Mouse (Mus musculus): ENCODE results near the gene Hoxa3. TPM values are rescaled to one million over a fixed set of nuclear protein-coding genes. Genes with fewer than 3 reads are reported as not detected.
A peak's percentile ranks its signal among the peaks of the same experiment; 100 is the strongest.

Gene Hoxa3
- polyA plus RNA-seq, 1 experiment from 2014 or later = 0.52 TPM

DNA sequence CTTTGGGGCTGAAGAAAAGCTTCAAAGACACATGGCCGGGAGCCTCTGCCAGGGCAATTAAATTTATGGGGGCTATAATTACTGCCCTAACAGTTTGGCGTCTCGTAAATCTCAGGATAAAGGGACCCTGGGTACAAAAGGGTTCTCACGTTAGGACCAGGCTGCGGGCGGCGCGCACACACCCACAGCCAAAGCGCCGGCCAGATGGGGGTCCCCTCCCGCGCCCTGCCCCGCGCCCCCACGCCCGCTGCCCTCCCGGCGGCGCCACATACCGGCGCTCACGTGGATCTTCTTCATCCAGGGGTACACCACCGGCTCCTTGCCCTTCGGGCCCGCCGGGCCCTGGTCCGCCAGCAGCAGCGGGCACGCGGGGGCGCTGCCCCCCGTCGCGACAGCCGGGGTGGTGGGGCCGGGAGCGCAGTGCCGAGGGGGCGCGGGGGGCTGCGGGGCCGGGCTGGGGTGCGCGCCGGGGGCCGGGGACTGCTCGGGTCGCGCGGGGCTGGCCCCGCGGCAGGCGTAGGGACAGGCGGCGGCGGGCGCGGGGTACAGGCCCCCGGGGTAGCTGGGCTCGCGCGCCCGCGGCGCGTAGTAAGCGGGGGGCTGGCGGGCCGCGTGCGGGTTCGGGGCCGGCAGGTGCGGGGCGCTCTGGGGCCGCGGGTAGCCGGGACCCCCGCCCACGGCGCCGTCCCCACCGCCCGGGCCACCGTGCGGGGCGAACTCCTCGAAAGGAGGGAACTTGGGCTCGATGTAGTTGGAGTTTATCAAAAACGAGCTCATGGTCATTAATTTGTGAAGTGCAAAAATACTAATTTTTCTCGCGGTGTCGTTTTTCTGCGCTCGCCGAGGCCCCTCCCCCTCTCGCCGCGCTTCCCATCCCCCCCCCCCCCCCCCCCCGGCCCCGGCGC lies 22.0 kb downstream of the Hoxa3 start, which contains the start of gene Hoxa4:
Hoxa4 (minus strand) TSS at position 848 of the 905 bp plus-strand sequence.
- ATAC-seq (ENCODE audit: insufficient number of reproducible peaks, insufficient read depth, low FRiP score, low TSS enrichment, low read depth) = no peak
- peaks cover 100% of the 10 kb centered on the region for H3K27me3 ChIP-seq
- no peak within 1 kb of the TSS for H3K9ac ChIP-seq

DNA sequence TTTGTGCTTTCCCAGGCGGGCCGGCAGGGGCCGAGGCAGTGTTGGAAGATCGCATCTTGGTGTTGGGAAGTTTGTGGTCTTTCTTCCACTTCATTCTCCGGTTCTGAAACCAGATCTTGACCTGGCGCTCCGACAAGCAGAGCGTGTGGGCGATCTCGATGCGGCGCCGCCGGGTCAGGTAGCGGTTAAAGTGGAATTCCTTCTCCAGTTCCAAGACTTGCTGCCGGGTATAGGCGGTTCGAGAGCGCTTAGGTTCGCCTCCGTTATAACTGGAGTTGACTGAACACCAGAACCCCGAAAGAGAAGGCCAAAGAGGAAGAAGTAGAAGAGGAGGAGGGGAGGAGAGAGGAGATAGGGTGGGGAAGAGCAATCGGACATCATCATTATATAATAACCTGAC lies 22.7 kb downstream of the Hoxa3 start:
- peaks cover 100% of the 10 kb centered on the region for H3K27me3 ChIP-seq
- no peaks in the 10 kb centered on the region for H3K9me3 ChIP-seq
- H3K4me2 ChIP-seq = no peak overlapping the region
- 2% methylated on average over 23 of the region's 23 CpGs for WGBS
- no peak for ATAC-seq (ENCODE audit: insufficient number of reproducible peaks, insufficient read depth, low FRiP score, low TSS enrichment, low read depth)
- H3K9ac ChIP-seq = no peak overlapping the region
- no peak overlapping the region for H3K4me3 ChIP-seq
- peaks cover 11% of the 10 kb centered on the region; the same call in 1 of the 2 replicates for H3K4me1 ChIP-seq
- no peaks in the 10 kb centered on the region for H3K36me3 ChIP-seq
- H3K27ac ChIP-seq = no peak overlapping the region

More for the DNA sequence above, 22.0 kb downstream of the Hoxa3 start, which contains the start of gene Hoxa4:
- Histone ChIP-seq H3K4me3 (peak within 1 kb of the TSS; percentile 47), H3K9me3 (no peaks in the 10 kb centered on the region), H3K27ac (no peak within 1 kb of the TSS), H3K4me2 (peak within 1 kb of the TSS; percentile 76), H3K4me1 (peaks cover 11% of the 10 kb centered on the region; the same call in 1 of the 2 replicates), H3K36me3 (no peaks in the 10 kb centered on the region)
- 2% methylated on average over 90 of the region's 102 CpGs for WGBS

DNA sequence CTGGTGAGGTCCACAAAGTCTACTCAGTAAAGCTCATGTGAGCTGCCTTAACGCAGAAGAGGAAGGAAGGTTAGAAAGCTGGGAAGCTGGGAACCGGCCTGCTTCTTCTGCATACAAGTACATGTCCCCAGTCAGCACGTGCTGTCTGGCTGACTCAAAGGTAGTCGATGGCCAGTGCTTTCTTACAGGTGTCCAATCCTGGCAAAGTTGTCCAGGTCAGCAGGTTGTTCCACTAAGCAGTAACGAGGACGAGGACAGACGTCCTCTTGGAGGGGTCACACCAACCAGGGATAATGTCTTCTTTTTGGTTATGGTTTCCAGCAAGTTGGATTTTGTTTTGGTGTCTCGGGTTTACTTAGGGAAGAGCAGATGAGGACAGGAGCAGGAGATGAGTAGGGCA lies 23.2 kb downstream of the Hoxa3 start:
- no peak for ATAC-seq (ENCODE audit: insufficient number of reproducible peaks, insufficient read depth, low FRiP score, low TSS enrichment, low read depth)
- Histone ChIP-seq H3K36me3 (no peaks in the 10 kb centered on the region), H3K4me3 (no peak overlapping the region), H3K4me1 (peaks cover 11% of the 10 kb centered on the region; the same call in 1 of the 2 replicates), H3K9me3 (no peaks in the 10 kb centered on the region), H3K9ac (no peak overlapping the region), H3K27ac (no peak overlapping the region), H3K4me2 (no peak overlapping the region), H3K27me3 (peaks cover 100% of the 10 kb centered on the region)
- WGBS = 5% methylated on average over 8 of the region's 8 CpGs

DNA sequence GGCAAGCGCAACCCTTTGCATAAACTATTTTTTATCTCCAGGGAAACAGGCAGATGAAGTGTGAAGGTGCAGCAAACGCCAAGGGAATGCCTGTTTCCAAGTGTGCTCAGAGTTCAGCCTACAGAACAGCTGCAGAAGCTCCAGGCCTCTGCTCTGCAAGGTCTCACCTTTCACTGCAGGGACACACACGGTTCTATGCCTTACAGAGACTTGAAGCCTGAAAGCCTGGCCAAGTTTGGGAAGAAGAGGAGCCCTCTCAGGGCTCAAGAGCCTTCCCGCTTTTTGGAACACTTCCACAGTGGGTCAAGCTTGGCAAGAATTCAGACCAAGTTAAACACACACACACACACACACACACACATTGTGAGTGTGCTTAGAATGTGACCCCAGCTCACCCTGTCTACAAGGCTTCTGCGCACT lies 24.0 kb downstream of the Hoxa3 start:
- Histone ChIP-seq H3K27ac (no peak overlapping the region), H3K36me3 (no peaks in the 10 kb centered on the region), H3K9ac (no peak overlapping the region), H3K4me3 (no peak overlapping the region), H3K4me1 (peaks cover 11% of the 10 kb centered on the region; the same call in 1 of the 2 replicates), H3K9me3 (no peaks in the 10 kb centered on the region), H3K4me2 (no peak overlapping the region), H3K27me3 (peaks cover 100% of the 10 kb centered on the region)
- WGBS = 8% methylated on average over 5 of the region's 5 CpGs
- ATAC-seq (ENCODE audit: insufficient number of reproducible peaks, insufficient read depth, low FRiP score, low TSS enrichment, low read depth) = no peak

DNA sequence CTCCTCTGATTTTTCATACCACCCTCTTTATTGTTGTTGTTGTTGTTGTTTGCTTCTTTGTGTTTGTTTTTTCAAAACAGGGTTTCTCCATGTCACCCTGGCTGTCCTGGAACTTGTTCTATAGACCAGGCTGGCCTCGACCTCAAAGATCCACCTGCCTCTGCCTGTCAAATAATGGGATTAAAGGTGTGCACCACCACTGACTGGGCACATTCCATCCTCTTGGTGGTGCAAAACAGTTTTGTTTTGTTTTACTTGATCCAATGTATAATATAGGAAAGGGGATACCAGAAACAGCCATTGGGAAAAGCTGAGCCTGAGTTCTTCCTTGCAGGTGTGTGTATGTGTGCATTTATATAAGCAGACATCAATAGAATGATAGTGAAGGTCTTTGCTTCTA lies 26.6 kb downstream of the Hoxa3 start:
- no peak for ATAC-seq (ENCODE audit: insufficient number of reproducible peaks, insufficient read depth, low FRiP score, low TSS enrichment, low read depth)
- WGBS = 12% methylated on average over 1 of the region's 1 CpGs
- Histone ChIP-seq H3K27me3 (peaks cover 100% of the 10 kb centered on the region), H3K4me3 (no peak overlapping the region), H3K27ac (no peak overlapping the region), H3K36me3 (no peaks in the 10 kb centered on the region), H3K4me2 (no peak overlapping the region), H3K4me1 (peaks cover 6% of the 10 kb centered on the region; the same call in 1 of the 2 replicates), H3K9ac (no peak overlapping the region), H3K9me3 (no peaks in the 10 kb centered on the region)

DNA sequence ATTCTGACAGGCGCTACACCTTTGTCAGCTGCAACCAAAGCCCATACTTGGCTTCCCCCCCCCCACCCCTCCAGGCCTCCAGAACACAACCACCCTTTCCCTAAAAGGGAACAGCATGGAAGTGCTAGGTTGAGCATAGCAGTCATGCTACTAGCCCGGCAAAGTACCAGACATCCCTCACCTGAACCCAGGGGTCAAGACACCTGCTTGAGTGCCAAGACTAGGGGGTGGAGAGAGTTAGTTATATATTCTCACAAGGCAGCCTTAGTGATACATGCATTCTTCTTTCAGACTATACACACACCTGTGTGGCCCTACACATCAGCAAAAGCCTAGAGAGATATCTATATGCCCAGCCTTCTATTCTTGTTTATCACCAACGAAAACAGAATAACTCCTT lies 27.3 kb downstream of the Hoxa3 start:
- ATAC-seq (ENCODE audit: insufficient number of reproducible peaks, insufficient read depth, low FRiP score, low TSS enrichment, low read depth) = no peak
- Histone ChIP-seq H3K27ac (no peak overlapping the region), H3K9ac (no peak overlapping the region), H3K36me3 (no peaks in the 10 kb centered on the region), H3K4me2 (no peak overlapping the region), H3K9me3 (no peaks in the 10 kb centered on the region), H3K4me1 (no peaks in the 10 kb centered on the region; the same call in 1 of the 2 replicates), H3K27me3 (peaks cover 100% of the 10 kb centered on the region), H3K4me3 (no peak overlapping the region)
- WGBS = 10% methylated on average over 3 of the region's 3 CpGs

DNA sequence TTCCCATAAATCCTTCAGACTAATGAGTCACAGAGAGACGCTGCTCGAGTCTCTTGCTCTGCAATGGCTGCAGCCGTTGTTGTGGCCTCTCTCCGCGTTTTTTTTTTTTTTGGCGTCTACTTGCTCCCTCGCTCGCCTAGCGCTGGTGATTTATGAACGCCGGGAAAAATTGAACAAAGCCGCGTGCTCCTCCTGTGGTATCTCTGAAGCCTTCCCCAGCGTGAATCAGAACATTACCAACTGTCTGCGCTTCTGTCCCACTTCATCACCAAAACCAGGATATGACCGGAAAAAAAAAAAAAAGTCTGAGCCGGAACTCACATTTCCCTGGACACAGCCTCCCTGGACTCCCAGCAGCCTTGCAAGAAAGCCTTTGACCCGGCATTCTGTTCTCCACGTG lies 27.9 kb downstream of the Hoxa3 start:
- WGBS = 1% methylated on average over 19 of the region's 19 CpGs
- H3K36me3 ChIP-seq = no peaks in the 10 kb centered on the region

DNA sequence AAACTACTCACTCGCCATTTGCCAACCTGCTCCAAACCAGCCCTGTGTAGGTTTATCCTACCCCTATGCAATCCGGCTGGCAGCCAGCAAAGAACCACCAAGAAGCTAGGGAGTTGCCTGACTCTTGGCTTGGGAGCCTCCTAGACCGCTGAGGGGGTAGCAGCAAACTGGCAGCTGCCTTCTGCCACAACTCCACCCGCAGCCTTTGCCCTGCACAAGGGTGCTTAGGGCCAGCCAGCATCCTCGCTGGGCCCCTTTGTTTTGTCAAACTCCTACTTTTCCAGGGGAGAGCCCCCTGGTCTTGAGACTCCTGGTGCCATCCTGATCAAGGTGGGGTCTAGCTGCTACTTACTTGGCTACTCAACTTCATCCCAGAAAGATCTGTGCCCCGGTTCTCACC lies 28.5 kb downstream of the Hoxa3 start:
- Histone ChIP-seq H3K27ac (no peak overlapping the region), H3K9me3 (no peaks in the 10 kb centered on the region), H3K36me3 (no peaks in the 10 kb centered on the region), H3K4me2 (no peak overlapping the region), H3K4me1 (no peaks in the 10 kb centered on the region), H3K4me3 (no peak overlapping the region), H3K27me3 (peaks cover 100% of the 10 kb centered on the region), H3K9ac (no peak overlapping the region)
- ATAC-seq (ENCODE audit: insufficient number of reproducible peaks, insufficient read depth, low FRiP score, low TSS enrichment, low read depth) = no peak
- 3% methylated on average over 6 of the region's 6 CpGs for WGBS

More for the DNA sequence above, 27.9 kb downstream of the Hoxa3 start:
- Histone ChIP-seq H3K4me2 (no peak overlapping the region), H3K4me3 (no peak overlapping the region), H3K4me1 (no peaks in the 10 kb centered on the region), H3K9me3 (no peaks in the 10 kb centered on the region), H3K27me3 (peaks cover 100% of the 10 kb centered on the region), H3K27ac (no peak overlapping the region), H3K9ac (no peak overlapping the region)
- no peak for ATAC-seq (ENCODE audit: insufficient number of reproducible peaks, insufficient read depth, low FRiP score, low TSS enrichment, low read depth)

DNA sequence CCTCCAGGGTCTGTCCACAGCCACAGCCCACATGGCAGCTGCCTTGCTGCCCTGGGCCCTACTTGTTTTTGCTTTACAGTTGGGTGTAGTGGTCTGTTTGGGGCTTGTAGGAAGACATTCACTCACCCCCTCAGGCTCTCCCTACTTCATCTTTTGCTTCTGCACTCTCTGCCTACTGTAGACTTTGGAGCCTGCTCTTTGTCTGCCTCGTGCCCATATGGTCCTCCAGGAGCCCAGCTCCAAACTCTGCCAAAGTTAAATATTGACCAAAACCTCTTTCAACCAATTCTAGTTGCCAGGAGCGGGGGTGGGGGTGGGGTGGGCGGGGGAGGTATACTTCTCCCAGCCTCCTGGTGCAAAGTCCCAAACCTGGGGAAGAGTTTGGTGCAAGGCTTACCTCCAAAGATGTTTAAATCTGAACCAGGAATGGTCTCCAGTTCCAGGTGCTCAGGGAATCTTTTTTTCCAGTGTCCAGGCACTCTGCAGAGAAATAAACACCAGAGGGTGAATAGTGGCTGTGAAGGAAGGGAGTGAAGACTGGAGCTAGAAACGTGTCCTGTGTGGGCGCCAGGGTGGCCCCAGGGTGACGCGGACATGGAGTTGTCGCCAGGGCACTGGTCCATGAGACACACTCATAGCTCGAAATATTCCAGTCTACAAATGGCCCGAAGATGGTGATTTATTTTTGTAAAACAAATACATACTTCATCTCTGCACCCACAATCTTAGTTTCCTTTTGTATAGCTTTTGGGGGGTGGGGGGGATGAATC lies 29.6 kb downstream of the Hoxa3 start:
- no peaks in the 10 kb centered on the region for H3K9me3 ChIP-seq
- 10% methylated on average over 10 of the region's 10 CpGs for WGBS
- ATAC-seq (ENCODE audit: insufficient number of reproducible peaks, insufficient read depth, low FRiP score, low TSS enrichment, low read depth) = no peak
- no peaks in the 10 kb centered on the region for H3K36me3 ChIP-seq
- no peak overlapping the region for H3K4me3 ChIP-seq
- no peak overlapping the region for H3K27ac ChIP-seq
- H3K9ac ChIP-seq = no peak overlapping the region
- no peak overlapping the region for H3K4me2 ChIP-seq
- H3K27me3 ChIP-seq = peaks cover 100% of the 10 kb centered on the region
- H3K4me1 ChIP-seq = no peaks in the 10 kb centered on the region

DNA sequence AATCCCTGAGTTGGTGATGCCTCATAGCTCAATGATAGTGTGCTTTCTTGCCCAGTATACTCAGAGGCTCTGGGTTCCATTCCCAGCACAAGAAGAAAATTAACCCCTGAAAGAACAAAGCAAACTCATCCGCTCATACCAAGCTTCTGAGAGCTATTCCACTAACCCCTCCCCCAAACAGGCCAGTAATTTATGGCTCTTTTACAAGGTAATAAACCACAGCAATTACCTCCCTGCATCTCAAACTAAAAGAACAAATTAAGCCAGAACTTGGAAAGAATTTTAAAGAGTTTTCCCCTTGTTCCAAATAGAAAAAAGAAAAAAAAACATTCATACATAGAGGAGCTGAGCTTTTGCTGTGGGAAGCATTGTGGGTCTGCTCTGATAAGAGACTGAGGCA lies 30.3 kb downstream of the Hoxa3 start:
- no peaks in the 10 kb centered on the region for H3K4me1 ChIP-seq
- ATAC-seq (ENCODE audit: insufficient number of reproducible peaks, insufficient read depth, low FRiP score, low TSS enrichment, low read depth) = no peak
- no peaks in the 10 kb centered on the region for H3K9me3 ChIP-seq
- 5% methylated on average over 1 of the region's 1 CpGs for WGBS
- H3K4me2 ChIP-seq = no peak overlapping the region
- H3K4me3 ChIP-seq = no peak overlapping the region
- H3K27ac ChIP-seq = no peak overlapping the region
- H3K36me3 ChIP-seq = no peaks in the 10 kb centered on the region
- peaks cover 100% of the 10 kb centered on the region for H3K27me3 ChIP-seq
- no peak overlapping the region for H3K9ac ChIP-seq

DNA sequence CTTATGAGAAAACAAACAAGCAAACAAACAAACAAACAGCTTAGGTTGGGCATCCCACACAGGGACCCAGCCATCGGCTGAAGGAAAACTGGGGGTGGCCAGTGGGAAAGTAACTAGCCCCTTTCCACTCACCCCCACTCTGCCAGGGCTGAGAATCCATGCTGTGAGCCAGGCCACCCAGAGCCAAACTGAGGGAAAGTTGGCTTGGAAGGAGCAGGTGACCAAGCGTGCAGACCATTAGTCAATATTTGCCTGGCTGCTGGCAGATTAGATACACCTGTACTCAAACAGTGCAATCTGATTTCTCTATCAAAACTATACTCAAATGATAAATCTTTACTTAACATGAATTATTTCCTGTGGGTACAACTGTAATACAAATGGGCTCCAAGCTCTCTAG lies 31.1 kb downstream of the Hoxa3 start:
- H3K4me2 ChIP-seq = no peak overlapping the region
- H3K9me3 ChIP-seq = no peaks in the 10 kb centered on the region
- no peak overlapping the region for H3K9ac ChIP-seq
- H3K27me3 ChIP-seq = peaks cover 100% of the 10 kb centered on the region
- H3K4me3 ChIP-seq = no peak overlapping the region
- no peak overlapping the region for H3K27ac ChIP-seq
- no peaks in the 10 kb centered on the region for H3K4me1 ChIP-seq
- H3K36me3 ChIP-seq = no peaks in the 10 kb centered on the region
- 17% methylated on average over 2 of the region's 2 CpGs for WGBS
- ATAC-seq (ENCODE audit: insufficient number of reproducible peaks, insufficient read depth, low FRiP score, low TSS enrichment, low read depth) = no peak
